Mouse (Mus musculus) gastrocnemius, postnatal 14 days (tissue): Measurements from ENCODE around the gene AI464131. TPM values are rescaled to one million over a fixed set of nuclear protein-coding genes. Genes with fewer than 3 reads are reported as not detected.

ENCODE experiments used
- DNase-seq: peaks from one replicate; pipeline ENCODE4 v3.0.0; 2021; ENCODE audit warnings: mixed read lengths
- intact Hi-C: fragments of 180-260 bp; cut with DNase I; formaldehyde crosslinking; loops from one replicate; pipeline ENCODE4 v1.15.1; 2025; ENCODE audit warnings: low total_unique reads
- long read RNA-seq, 2 experiments: library from polyadenylated mRNA; stranded (forward); transcript quantifications; one replicate each; pipeline ENCODE4 v2.0.0; 2021
- total RNA-seq, 2 experiments: library from RNA; stranded (reverse); gene quantifications; 2 replicates each; pipeline ENCODE4 v1.2.3; 2021

AI464131 gene
- 10 to 100 TPM; 60.1 to 60.8 TPM for total RNA-seq
- long read RNA-seq, experiment 1, full-length matches to known transcripts, result 72 of 88 reads
- long read RNA-seq, experiment 1, partial matches to known transcripts, result 0 of 88 reads
- long read RNA-seq, experiment 1, other reads (novel, unspliced or antisense), result 16 of 88 reads
- long read RNA-seq, experiment 2, full-length matches to known transcripts, result 149 of 185 reads
- long read RNA-seq, experiment 2, partial matches to known transcripts, result 1 of 185 reads
- long read RNA-seq, experiment 2, other reads (novel, unspliced or antisense), result 35 of 185 reads

DNA sequence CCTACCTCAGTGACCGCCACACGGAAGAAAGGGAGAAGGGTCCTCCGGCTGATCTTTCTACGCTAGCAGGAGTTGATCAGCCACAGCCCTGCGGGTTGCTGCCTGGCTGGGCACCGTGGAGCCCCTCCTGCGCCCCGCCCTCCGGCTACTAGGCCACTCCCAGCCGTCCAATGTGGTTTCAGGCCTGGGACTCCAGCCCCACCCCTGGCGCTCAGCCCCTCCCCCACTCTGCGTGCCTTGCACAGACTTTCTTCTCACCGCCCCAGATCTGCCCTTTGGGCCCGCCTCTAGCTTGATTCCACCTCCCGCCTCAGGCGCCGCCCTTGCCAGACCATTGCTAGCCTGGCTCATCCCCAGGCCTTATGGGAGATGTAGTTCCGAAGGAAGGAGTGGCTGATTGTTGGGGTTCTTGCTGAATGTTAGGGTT lies at the start of gene AI464131:
Gene AI464131, minus strand, starts transcription at position 91 of the 427 bp plus-strand sequence.
- intact Hi-C loops, result no loop called here
- DNase-seq, result peak; percentile 100

DNA sequence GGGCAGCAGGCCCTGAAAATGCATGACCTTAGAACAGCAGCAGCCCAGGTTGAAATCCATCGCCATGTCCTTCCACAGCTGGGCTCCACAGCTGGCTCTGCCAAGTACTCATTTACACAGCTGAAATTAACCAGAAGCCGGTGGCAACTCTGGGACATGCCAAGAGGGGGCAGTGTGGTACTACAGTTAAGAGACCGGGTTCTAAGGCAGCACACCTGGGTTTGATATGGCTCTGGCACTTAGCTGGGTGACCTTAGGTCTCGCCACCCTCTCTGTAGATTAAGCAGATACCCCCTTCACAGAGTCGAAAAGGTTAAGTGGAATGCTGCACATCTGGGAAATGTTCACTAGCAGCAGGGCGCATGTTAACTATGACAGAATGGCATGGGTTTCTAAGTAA lies 49.7 kb upstream of the AI464131 start:
- DNase-seq, result peak; percentile 66
- intact Hi-C loops, result loop anchor here (2.0 to 10.0 kb wide), 3 partner anchors 50 to 152 kb away; no protein-coding TSS in a partner anchor

DNA sequence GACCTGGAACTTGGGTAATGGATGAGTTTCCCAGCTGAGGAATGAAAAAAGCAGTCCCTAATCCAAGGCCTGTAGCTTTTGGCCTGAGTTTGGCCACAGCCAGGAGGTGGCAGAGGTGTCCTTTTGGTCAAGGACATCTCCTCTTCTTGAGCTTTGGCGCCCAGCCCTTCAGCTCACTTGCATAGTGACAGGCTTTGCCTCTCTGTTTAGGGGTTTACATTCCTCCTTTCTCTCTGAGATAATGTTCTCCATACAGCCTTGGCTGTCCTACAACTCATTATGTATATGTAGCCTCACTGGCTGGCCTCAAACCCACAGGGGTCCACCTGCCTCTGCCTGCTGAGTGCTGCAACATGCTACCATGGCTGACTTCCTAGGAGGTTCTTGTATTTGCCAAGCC lies 44.2 kb upstream of the AI464131 start:
- DNase-seq, result no peak
- intact Hi-C loops, result no loop called here

DNA sequence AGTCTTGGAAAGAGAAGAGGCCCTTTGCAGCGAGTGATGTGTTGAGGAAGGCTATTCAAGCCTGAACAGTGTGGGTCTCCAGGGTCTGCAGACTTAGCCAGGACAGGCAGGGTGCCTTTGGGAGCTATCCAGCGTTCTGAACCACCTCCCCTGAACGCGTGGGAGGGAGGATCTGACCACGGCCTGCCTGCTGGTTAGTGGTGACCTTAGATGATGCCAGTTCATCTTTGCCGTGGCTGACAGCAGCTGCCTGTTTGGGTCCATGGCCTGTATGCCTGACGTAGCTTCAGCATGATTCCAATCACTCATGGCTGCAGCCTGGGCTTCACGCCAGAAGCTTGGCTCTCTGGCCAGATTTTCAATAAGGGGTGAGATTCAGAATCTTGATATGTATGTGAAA lies 43.1 kb upstream of the AI464131 start:
- DNase-seq, result peak; percentile 40
- intact Hi-C loops, result no loop called here

DNA sequence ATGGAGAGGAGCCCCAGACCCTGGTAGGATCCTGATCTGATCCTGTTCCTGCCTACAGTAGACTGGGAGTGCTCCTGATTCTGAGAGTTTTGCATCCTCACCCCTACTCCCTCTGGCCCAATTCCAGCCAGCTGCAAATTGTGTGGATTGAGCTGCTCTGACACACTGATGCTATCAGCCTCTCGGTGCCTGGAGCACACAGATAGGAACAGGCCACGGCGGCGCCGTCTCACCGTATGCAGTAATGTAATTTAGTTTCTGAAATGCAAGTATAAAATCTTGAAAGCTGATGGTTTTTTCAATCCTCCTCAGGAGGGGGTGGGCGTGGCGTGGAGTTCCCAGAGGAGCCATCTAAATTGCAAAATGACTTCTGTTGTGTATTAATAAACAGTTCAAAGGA lies 39.3 kb upstream of the AI464131 start:
- DNase-seq, result no peak
- intact Hi-C loops, result no loop called here

DNA sequence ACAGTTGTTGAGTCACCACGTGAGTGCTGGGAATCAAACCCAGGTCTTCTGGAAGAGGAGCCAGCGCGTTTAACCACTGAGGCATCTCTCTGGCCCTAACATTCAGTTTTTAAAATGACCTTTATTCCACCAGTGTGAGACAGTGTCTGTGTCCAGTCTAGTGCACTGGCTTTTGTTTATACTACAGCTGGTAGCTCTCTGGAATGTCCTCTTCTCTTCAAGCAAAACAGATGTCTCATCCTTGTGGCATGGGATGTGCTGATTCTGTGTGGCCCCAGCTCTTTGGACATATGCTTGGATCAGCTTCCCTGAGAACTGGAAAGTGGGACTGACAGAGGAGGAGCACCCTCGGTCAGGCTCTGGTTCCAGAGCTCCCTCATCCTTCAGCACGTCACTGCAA lies 32.0 kb upstream of the AI464131 start:
- intact Hi-C loops, result no loop called here
- DNase-seq, result no peak

DNA sequence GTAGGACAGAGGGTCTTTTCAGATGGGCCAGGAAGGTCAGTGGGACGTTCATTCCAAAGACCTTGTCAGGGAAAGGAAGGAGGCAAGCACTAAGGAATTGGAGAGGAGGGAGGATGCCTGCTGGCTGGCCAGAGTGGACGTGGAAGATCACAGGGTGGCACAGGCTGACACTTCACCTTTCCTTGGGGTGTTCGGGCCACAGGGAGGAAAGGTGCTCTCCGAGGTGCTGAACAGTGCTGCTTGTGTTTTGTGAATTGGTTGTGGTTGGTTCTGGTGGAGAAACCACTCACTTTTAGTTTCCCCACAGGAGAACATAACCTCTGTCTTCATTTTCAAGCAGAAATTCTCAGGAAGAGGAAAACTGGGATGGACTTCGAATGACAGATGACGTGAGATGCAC lies 29.5 kb upstream of the AI464131 start:
- no peak for DNase-seq
- intact Hi-C loops, result no loop called here

DNA sequence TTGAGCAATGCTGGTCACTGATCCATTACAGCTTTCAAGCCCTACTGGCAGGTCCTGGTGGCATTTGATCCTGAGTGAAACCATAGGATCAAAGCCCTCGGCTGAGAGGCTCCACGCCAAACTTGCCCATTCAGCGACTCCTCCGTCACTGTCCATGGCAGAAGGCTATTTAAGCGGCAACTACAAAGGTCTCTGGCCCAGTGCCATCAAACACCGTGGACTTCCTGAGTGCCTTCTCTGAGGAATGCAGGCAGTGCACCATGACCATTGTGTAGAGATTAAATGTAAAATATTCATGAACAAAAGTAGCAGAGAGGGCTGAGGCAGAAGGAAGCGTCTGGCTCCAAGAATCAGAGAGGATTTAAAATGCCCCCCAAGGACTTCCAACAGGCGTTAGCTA lies 25.1 kb upstream of the AI464131 start:
- peak; percentile 58 for DNase-seq
- intact Hi-C loops, result loop anchor here (10.0 kb wide), 1 partner anchor 87 kb away; no protein-coding TSS in a partner anchor

GRCm38 (mm10) chr4:41527076-41527475 lies 24.2 kb upstream of the AI464131 start:
- intact Hi-C loops, result loop anchor here (10.0 kb wide), 1 partner anchor 88 kb away; no protein-coding TSS in a partner anchor
- no peak for DNase-seq

DNA sequence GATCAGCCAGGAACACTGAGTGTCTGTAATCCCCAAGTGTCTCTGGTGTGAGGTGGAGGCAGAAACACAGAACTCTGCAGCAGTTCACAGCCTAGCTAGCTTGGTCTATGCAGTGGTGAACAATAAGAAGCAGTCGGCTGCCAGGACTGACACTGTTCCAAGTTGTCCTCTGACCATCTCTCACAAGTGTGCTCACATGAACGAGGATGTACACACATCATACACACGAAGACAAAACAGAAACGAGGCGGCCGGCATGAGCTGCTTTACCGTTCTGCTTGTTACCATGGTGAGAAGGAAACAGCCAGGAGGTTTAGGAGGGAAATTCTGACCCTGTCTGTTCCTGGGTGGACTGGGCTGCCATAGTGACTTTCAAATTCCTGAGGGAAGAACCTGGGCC lies 23.7 kb upstream of the AI464131 start:
- intact Hi-C loops, result loop anchor here (10.0 kb wide), 1 partner anchor 88 kb away; no protein-coding TSS in a partner anchor
- no peak for DNase-seq

DNA sequence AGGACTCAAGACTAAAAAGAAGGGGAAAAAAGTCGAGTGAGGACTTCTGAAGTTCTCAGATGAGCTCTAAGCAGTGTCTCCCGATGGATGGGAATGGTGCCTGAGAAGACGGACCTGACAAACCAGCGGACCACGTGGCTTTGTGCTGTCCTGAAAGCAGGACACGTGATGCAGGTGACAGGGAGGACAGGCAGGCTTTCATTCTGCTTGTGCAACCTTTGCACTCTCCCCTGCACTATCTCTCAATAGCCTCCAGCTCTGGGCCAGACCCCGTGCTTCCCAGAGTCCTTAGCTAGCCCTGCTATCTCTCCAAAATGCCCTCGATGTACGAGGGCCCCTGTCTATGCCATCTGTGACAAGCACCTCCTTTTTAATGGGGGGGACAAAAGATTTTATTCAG lies 22.0 kb upstream of the AI464131 start:
- intact Hi-C loops, result loop anchor here (10.0 kb wide), 1 partner anchor 90 kb away; no protein-coding TSS in a partner anchor

GRCm38 (mm10) chr4:41523839-41524238 lies 21.0 kb upstream of the AI464131 start:
- intact Hi-C loops, result loop anchor here (10.0 kb wide), 1 partner anchor 91 kb away; no protein-coding TSS in a partner anchor
- no peak for DNase-seq

More for the DNA sequence above, 22.0 kb upstream of the AI464131 start:
- DNase-seq, result no peak

DNA sequence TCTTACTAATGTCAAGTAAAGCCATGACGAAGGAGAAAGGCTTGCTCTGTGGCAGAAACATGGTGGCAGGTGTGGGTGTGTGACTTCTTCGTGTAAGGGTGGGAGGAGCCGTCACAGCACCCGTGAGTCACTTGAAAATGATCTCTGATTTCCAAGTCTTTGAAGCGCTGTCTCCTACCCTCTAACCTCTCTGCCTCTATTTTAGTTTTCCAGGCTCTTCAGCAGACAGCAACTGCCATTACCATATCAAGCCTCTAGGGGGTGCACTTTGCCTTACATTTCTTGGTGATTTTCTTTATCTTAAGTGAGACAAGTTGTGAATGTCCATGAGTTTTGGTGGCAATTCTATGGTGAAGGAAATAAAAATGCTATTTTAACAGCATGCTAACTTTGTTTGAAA lies 19.9 kb upstream of the AI464131 start:
- DNase-seq, result no peak
- intact Hi-C loops, result loop anchor here (10.0 kb wide), 1 partner anchor 92 kb away; no protein-coding TSS in a partner anchor

DNA sequence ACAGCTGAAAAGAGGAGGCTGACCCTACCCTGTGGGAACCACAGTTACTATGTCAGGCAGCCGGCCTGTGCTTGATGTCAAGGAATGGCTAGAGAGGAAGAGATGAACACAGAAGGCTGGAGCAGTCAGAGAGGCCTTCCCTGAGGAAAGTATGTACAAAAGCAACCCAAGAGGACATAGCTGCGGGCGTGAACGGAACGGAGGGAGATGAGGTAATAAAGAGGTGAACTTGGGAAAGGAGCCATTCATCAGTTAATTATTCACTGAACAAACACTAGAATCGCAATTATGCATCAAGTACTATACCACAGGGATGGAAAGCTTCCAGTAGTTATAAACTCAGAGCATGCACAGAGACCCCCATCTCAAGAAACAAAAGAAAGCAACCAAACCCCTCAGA lies 19.3 kb upstream of the AI464131 start:
- intact Hi-C loops, result loop anchor here (10.0 kb wide), 1 partner anchor 93 kb away; no protein-coding TSS in a partner anchor
- no peak for DNase-seq

DNA sequence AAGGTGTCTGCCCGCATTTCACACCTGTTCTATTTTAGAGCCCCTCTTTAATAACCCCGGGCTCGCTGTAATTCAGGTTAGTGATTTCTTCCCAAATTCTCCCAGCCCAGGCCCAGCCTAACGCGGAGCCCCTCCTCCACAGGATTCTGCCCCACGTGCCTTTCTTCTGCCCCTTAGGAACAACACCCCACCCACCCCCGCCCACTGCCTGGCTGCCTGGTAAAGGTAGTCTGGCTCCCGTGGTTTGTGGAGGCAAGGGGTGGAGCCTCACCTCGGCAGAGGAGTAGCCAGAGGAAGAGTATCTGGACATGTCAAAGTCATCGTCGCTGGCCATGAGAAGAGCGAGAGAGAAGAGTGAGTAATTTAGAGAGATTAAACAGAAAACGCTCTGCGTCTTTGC lies 17.8 kb upstream of the AI464131 start:
- intact Hi-C loops, result loop anchor here (10.0 kb wide), 1 partner anchor 94 kb away; no protein-coding TSS in a partner anchor
- DNase-seq, result no peak

DNA sequence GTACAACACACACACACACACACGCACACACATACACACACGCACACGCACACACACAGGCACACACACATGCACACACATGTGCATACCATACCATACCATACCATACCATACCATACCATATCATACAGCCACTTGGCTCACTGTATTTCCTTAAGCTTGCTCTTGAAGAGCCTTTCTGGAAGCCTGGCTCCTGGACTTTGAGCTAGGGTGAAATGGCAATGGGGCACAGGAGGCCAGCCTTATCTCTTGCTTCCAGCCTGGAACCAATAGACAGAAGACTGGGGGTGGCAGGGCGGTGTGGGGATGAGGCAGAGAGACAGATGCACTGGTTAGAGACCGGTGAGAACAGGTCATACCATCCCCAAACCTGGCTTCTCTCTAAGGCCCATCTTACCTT lies 16.3 kb upstream of the AI464131 start:
- intact Hi-C loops, result no loop called here
- DNase-seq, result no peak

DNA sequence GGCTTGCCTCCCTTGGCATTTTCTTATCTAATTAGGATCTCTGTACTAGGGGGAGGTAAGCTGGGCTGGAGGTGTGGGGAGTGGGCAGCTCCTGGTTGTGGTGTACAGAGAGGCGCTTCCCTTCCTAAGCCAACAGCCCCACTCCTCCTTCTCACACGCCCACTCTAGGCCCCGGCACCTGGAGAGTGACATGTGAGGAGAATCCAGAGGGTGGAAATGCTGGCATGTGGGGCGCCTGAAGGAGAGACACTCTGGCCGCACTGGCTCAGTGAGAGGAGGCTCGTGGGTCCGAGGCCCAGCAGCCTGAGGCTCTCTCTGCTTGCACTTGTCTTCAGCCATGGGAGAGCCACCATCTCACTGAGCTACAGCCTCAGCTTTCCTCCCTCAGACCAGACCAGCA lies 15.5 kb upstream of the AI464131 start:
- no peak for DNase-seq

DNA sequence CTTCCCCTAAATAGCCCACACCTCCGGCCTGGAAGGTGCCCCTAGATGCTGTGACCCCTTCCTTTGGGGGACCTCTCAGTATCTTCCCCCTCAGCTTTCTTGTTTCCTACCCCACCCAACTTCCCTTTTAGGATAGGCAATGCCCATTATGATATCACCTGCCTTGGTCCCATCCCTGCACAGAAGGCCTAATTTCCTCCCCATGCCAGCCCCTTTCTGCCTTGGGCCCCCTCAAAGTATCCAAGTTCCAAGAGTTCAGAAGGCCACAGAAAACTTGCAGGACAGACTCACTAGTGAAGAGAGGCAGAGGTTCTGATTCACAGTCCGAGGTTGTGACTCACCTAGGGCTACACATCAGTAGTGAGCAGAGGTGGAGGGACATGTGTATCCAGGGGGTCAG lies 14.4 kb upstream of the AI464131 start, which contains the start of gene 1110017D15Rik:
Gene 1110017D15Rik, minus strand, starts transcription at position 101 of the 400 bp plus-strand sequence.
- intact Hi-C loops, result no loop called here
- no peak for DNase-seq

More for the DNA sequence above, 15.5 kb upstream of the AI464131 start:
- intact Hi-C loops, result no loop called here

- DNase-seq, result no peak
- intact Hi-C loops, result no loop called here
Observed at GRCm38 (mm10) chr4:41513714-41514113, 10.8 kb upstream of the AI464131 start.

DNA sequence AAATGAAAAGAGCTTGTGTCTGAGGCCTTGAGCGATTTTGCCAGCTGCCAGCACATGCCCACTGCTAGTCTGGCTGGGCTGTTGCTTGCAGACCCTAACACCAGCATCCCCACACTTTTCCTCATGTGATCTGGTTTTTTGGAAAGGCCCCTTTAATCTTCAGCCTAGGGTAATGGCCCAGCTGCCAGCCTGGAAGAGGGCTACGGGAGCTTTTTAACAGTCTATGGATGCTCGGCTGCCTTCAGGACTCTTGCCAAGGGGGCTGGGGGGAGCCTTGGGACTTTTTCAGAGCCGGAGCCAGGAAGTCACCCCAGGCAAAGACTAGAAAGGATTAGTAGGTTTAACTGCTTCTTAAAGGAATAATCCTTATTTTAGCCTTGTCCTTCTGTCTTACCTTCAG lies 10.4 kb upstream of the AI464131 start:
- no peak for DNase-seq
- intact Hi-C loops, result no loop called here

DNA sequence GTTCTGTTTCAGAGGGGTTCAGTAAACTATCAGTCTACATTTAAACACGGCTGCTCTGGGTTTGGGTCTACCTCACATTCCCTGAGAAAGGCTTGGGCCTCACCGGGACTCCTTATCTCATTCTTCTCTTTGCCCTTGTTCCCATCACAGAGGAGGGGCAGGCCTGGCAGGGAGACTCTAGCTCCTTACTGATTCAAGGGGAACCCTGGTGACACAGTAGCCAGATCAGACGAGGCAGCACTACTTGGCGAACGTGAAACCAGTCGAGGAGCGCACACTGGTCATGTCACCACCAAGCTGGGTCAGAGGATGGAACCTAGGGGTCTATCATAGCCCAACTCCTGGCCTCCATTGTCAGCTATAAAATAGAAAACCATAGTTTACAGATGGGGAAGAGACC lies 5.1 kb upstream of the AI464131 start:
- DNase-seq, result no peak
- intact Hi-C loops, result loop anchor here (5.0 kb wide), 1 partner anchor 36 kb away; no protein-coding TSS in a partner anchor
